Mouse (Mus musculus): ENCODE measurements around the gene Eps8l1.
A peak's percentile ranks its signal among the peaks of the same experiment; 100 is the strongest.
"Not testable (repeated sequence)": the region's sequence is repeated elsewhere in the genome, so short reads cannot be mapped to it uniquely, and the experiment has no call there.

Gene Eps8l1

GRCm38 (mm10) chr7:4460576-4461434, at the start of gene Eps8l1:
Gene Eps8l1, plus strand, starts transcription at chr7:4460674.
- DNase-seq (ENCODE audit: low read depth, low spot score): no peak

DNA sequence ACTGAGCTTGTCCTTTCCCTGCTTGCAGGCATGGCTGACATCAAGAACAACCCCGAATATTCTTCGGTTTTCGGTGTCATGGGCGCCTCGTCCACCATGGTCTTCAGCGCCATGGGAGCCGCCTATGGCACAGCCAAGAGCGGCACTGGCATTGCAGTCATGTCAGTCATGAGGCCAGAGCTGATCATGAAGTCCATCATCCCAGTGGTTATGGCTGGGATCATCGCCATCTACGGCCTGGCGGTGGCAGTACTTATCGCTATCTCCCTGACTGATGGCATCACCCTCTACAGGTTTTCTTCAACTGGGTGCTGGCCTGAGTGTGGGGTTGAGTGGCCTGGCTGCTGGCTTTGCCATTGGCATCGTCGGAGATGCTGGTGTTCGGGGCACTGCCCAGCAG, 48.1 kb upstream of the Eps8l1 start:
- DNase-seq (ENCODE audit: low read depth, low spot score): not testable (repeated sequence)

DNA sequence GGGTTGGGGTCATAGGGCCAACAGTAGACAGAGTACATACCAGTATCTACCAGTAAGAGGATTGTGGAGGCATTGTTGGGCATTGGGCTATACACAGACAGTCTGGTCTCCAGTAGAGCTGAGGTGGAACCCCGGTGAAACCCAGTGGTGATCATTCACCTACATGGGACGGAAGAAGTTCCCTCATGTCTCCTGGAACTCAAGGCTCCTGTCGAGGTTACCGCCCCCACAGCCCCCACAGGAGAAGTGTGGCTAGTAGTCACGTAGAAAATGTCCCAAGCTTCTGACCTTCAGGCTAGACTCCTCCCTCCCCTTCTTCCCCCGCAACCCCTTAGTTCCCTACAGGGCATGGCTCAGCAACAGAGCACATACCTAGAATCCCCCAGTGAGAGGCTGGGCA, 40.8 kb upstream of the Eps8l1 start:
- DNase-seq (ENCODE audit: low read depth, low spot score): no peak

- no peak for DNase-seq (ENCODE audit: low read depth, low spot score)
These were observed 40.2 kb upstream of the Eps8l1 start for GRCm38 (mm10) chr7:4420230-4420629.

DNA sequence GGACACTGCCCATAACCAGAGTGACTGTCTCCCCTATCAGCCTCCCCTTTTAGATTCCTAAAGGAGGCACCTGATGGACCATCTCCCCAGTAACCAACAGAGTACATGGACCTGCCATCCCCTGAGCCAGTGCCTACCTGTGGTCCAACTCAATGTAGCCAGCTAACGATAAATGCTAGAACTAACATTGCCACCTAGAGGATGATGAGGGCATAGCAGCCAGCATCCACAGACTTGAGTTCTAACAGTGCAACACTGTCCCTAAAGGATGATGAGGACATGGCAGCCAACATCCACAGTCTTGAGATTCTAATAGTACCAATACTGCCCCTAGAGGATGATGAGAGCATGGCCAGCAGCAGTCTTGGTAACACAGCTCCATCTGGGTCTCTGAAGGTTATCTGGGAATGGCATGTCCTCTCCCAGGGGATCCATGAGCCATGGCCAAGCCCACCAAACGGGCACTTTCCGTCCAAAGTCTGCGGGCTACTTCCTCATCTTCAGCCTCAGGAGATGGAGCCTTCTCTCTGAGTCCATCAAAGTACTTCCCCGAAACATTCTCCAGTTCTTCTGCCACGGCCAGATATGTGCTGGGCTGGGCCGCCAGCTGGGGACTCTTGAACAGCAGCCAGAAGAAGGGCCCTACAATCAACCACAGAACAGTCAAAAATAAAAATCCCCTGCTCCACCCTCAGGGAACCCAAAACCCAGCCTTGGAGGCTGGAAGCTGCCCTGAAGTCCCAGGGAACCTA, 33.1 kb upstream of the Eps8l1 start:
- DNase-seq (ENCODE audit: low read depth, low spot score): peak; percentile 70

DNA sequence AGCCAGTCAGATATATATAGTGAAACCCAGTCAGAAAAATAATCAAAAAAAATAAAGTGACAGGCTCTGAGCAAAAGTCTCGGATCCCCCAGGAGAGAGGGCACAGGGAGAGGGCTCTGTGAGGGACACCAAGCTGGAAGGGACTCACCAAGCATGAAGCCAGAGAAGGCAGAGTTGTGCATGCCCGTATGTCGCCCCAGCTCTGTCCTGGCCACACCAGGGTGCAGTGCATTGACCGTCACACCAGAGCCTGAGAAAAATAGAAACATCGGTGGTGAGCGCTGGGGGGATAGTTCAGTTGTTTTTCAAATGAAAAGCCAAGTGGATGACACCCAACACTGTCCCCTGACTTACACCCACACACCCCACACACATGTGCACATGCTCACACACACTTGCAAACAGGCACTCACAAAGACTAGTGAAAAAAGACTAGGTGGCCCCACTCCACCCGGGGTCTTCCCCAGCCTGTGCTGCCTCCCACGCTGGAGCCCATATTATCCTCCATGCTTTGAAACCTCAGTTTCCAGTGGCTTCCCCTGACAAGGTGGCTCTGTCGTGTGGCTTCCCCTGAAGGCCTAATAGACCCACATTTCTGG, 30.1 kb upstream of the Eps8l1 start:
- no peak for DNase-seq (ENCODE audit: low read depth, low spot score)

- peak; percentile 46 for DNase-seq (ENCODE audit: low read depth, low spot score)
These were observed 28.9 kb upstream of the Eps8l1 start for GRCm38 (mm10) chr7:4431548-4431947.

DNA sequence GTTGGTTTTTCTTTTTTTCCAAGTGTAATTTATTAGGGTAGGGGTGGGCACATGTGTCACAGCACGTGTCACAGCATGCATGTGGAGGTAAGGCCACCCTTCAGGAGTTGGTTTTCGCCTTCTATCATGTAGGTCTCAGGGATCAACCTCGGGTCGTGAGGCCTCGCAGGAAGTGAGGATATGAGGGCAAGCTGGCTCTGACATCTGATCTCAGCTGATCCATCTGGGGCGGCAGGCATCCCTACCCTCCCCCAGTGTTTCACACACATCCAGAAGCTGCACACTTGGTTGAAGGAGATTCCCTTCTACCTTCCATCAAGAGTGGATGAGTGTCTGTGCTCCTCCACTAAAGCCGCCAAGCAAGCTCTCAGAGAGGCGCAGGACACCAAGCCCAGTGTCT, 28.4 kb upstream of the Eps8l1 start:
- no peak for DNase-seq (ENCODE audit: low read depth, low spot score)

DNA sequence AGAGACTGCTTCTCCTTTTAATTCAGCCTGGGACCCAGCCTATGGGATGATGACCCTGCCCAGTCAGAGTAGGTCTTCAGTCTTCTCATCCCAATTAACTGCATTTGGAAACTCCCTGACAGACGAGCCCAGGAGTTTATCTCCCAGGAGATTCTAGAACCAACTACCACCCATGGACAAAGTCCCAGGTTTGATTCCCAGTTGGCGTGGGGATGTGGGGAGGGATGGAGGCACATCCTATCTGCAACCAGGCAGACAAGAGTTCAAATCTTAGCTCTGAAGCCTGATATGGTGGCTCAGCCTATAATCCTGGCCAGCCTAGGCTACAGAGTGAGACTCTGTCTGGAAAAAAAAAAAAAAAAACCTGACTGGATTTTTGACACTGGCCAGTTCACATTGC, 22.8 kb upstream of the Eps8l1 start:
- no peak for DNase-seq (ENCODE audit: low read depth, low spot score)

DNA sequence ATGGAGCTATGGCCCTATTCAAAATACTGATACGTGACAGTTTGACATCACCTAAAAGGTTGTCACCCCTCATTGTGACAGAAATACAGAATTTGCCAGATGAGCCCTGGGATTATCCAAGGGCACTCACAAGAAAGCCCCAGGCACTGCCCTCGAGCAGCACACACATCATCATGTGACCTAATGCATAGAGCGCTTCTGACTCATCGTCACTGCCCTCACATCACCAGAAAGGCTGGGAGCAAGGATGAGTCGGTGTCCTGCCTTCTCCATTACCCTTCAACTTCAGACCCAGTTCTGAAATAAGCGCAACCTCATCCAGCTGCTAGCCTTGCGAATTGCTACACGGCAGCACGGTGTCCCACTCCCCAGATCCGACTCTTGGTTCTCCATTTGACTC, 19.9 kb upstream of the Eps8l1 start:
- no peak for DNase-seq (ENCODE audit: low read depth, low spot score)

DNA sequence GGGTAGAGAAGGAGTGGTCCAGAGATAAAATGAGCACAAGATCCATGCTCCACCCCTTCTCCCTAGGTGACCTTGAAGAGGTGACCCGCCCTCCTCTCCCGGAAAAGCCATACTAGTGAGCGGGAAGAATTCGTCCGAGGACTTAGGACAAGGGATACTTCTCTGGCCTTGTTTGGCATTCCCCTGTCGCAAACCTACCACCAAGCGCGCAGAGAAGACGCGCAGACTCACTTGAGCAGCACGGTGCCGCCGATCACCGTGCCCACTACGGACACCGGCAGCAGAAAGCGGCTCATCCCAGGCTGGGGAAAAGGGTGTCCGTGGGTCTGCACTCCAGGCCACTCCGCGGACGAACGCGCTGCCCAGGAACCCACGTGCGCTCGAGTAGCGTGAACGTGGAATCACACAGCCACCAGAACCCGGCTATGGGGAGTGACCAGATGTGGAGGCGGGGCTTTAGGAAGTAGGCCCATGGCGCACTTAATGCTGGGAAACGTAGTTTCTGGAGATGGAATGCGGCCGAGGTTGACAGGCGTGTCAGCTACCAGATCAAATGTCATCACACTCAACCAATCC, 15.2 kb upstream of the Eps8l1 start, which contains the start of gene Rdh13:
TSS of gene Rdh13 (minus strand) at position 434 of the 576 bp plus-strand sequence.
- DNase-seq (ENCODE audit: low read depth, low spot score): peak; percentile 76

- DNase-seq (ENCODE audit: low read depth, low spot score): no peak
These were observed 13.3 kb upstream of the Eps8l1 start for GRCm38 (mm10) chr7:4447138-4447537.

- no peak for DNase-seq (ENCODE audit: low read depth, low spot score)
These were observed 12.0 kb upstream of the Eps8l1 start for GRCm38 (mm10) chr7:4448439-4448838.

- DNase-seq (ENCODE audit: low read depth, low spot score): no peak
These were observed 11.3 kb upstream of the Eps8l1 start for GRCm38 (mm10) chr7:4449211-4449610.

DNA sequence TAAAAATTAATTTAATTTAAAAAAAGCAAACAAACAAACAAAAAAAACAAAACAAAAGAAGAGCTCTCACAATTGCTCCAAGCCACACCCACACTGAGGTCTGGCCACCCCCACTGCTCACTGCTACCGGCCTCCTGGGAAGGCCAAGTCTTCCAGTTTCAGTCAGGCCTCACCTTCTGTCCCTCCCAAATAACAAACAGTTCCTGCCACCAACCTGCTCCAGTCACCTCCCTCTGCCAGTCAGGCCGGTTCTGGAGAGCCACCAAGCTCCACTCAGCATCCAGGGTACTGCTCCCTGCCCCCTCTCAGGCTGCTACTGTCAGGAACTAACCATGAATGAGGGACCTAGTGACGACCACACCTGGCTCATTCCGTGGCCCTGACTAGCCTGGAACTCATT, 7.8 kb upstream of the Eps8l1 start:
- DNase-seq (ENCODE audit: low read depth, low spot score): no peak

- DNase-seq (ENCODE audit: low read depth, low spot score): no peak
These were observed 3.8 kb downstream of the Eps8l1 start for GRCm38 (mm10) chr7:4464194-4464824.

- DNase-seq (ENCODE audit: low read depth, low spot score): no peak
These were observed 7.3 kb downstream of the Eps8l1 start for GRCm38 (mm10) chr7:4467801-4468200.

DNA sequence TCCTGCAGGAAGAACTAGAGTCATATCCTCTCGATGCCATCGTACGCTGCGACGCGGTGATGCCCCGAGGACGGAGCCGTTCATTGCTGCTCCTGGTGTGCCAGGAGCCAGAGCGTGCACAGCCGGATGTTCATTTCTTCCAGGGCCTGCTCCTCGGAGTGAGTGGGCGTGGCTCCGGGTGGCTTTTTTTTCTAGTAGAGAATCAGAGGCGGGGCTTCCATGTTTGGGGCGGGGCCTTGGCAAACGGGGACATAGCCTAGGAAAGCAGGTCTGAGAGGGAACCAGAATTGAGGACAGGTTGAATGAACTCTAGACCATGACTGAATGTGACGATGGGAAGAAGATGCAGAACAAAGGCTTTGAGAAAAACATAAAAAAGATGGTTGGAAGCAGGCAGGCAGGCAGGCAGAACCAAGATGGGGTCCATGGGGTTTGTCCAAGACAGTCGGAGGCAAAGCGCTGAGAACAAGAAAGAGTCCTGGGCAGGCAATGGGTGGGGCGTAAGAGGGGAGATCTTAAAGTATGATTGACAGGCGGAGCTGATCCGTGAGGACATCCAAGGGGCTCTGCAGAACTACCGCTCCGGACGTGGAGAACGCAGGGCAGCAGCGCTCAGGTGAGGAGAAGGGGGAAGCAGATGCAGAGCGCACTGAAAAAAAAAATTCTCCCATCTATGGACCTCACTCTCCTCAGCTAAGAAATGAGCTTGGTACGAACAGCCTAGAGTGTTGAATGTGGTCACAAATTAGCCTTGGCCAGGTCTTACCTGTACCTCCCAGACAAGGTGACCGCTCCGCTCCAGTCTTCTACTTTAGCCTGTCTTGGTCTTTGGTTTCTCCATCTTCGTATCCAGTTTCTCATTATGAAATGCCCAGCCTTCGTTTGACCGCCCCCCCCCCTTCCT, 10.1 kb downstream of the Eps8l1 start:
- DNase-seq (ENCODE audit: low read depth, low spot score): no peak

DNA sequence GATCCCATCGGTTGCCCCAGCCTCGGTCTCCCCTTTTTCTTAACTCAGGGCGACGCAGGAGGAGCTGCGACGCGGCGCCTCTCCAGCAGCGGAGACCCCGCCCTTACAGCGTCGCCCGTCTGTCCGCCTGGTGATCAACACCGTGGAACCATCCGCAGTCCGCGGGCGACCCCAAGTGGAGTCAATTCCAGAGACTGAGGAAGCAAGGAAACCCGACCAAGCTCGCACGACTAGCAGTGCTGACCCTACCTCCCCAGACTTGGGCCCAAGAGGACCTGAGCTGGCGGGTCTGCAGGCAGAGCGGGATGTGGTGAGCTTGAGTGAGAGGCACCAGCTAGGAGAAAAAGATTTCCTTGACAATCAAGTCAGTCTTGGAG, 10.7 kb downstream of the Eps8l1 start:
- no peak for DNase-seq (ENCODE audit: low read depth, low spot score)

DNA sequence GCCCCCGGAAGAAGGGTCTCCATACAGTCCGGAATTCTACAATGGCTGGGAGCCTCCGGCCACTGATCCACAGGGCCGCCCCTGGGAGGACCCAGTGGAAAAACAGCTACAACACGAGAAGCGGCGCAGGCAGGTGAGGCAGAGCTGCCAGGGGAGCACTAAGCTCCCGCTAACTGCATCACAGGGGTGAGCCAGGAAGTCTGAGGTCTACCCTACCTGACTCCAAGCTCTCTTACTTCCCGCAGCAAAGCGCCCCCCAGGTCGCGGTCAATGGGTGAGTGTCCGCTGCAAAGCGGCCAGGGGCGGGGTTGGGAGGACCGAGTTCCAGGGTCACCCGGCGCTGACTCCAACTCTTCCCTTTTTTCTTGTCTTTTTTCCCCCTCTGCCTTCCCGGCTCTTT, 13.5 kb downstream of the Eps8l1 start:
- no peak for DNase-seq (ENCODE audit: low read depth, low spot score)
